Mouse (Mus musculus) cerebellum, adult 2 months (tissue): ENCODE data around the gene Sec14l4.

Experiments
- CTCF ChIP-seq: fragments of 200-500 bp; IDR thresholded peaks from 2 replicates; pipeline ENCODE4 v1.5.1; 2011; ENCODE audit warnings: low read depth, mild to moderate bottlenecking, control low read depth, low read length, moderate library complexity, borderline replicate concordance; ENCODE audit not compliant: insufficient read depth
- POLR2A ChIP-seq: fragments of 200-500 bp; IDR thresholded peaks from 2 replicates; pipeline ENCODE4 v1.6.1; 2011; ENCODE audit warnings: low read length, control low read depth, borderline replicate concordance; ENCODE audit not compliant: insufficient read depth

GRCm38 (mm10) chr11:4047766-4048165, 16.5 kb downstream of the Sec14l4 start:
- TF ChIP-seq CTCF (no peak), POLR2A (no peak)
